Mouse (Mus musculus): Measurements from ENCODE around the gene Olfr676. TPM values are rescaled to one million over a fixed set of nuclear protein-coding genes. Genes with fewer than 3 reads are reported as not detected.

The Olfr676 gene
- polyA plus RNA-seq (2017; shearing (Covaris generic)), result not detected

GRCm38 (mm10) chr7:105032398-105032797 is at the start of gene Olfr676:
Gene Olfr676, plus strand, starts transcription at chr7:105032698.

DNA sequence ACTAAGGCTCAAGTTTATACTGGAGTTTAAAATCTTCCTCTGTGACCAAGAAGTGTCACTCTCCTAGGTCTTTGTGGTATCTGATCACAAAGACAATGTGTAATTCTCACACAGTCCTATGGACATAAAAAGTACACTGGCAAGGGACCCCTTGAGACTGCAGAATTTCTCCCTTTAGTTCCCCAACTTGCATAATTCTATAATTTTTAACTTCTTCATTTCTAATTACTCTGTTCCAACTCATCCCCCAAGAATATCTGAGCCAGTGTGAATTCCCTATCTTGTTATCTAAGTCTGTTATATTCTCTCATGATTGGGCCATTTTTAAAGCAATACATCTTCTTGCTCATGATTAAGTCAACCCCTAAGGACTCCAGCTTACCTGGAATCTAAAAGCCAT is 30.6 kb upstream of the Olfr676 start, which contains the start of gene Olfr672:
TSS of gene Olfr672 (minus strand) at position 101 of the 400 bp plus-strand sequence.

GRCm38 (mm10) chr7:105028360-105028759 is 4.1 kb upstream of the Olfr676 start, which contains the start of gene Olfr675:
Gene Olfr675, minus strand, starts transcription at chr7:105028460.

GRCm38 (mm10) chr7:105064175-105064574 is 31.7 kb downstream of the Olfr676 start, which contains the start of gene Olfr678:
Gene Olfr678, plus strand, starts transcription at chr7:105064475.

GRCm38 (mm10) chr7:105080905-105081304 is 48.4 kb downstream of the Olfr676 start, which contains the start of gene Olfr679:
Gene Olfr679, plus strand, starts transcription at chr7:105081205.

Other genes starting within 250 kb of the Olfr676 start
- gene Usp17lb, start 190.1 kb upstream of the Olfr676 start, polyA plus RNA-seq (2017; shearing (Covaris generic)), result not detected
- not detected for gene Usp17la, start 175.7 kb upstream of the Olfr676 start, polyA plus RNA-seq (2017; shearing (Covaris generic))
- not detected for gene Olfr665, start 154.7 kb upstream of the Olfr676 start, polyA plus RNA-seq (2017; shearing (Covaris generic))
- gene Olfr666, start 136.7 kb upstream of the Olfr676 start, polyA plus RNA-seq (2017; shearing (Covaris generic)), result not detected
- gene Olfr667, start 111.2 kb upstream of the Olfr676 start, polyA plus RNA-seq (2017; shearing (Covaris generic)), result not detected
- gene Olfr668, start 104.6 kb upstream of the Olfr676 start, polyA plus RNA-seq (2017; shearing (Covaris generic)), result not detected
- not detected for gene Olfr669, start 98.5 kb upstream of the Olfr676 start, polyA plus RNA-seq (2017; shearing (Covaris generic))
- gene Olfr670, start 70.1 kb upstream of the Olfr676 start, polyA plus RNA-seq (2017; shearing (Covaris generic)), result not detected
- gene Olfr671, start 53.6 kb upstream of the Olfr676 start, polyA plus RNA-seq (2017; shearing (Covaris generic)), result 0.17 TPM
- not detected for gene Olfr672, start 30.7 kb upstream of the Olfr676 start, polyA plus RNA-seq (2017; shearing (Covaris generic))
- not detected for gene Olfr675, start 4.2 kb upstream of the Olfr676 start, polyA plus RNA-seq (2017; shearing (Covaris generic))
- gene Olfr677, start 18.7 kb downstream of the Olfr676 start, polyA plus RNA-seq (2017; shearing (Covaris generic)), result not detected
- not detected for gene Olfr678, start 31.8 kb downstream of the Olfr676 start, polyA plus RNA-seq (2017; shearing (Covaris generic))
- not detected for gene Olfr679, start 48.5 kb downstream of the Olfr676 start, polyA plus RNA-seq (2017; shearing (Covaris generic))
- not detected for gene Olfr680-ps1, start 60.1 kb downstream of the Olfr676 start, polyA plus RNA-seq (2017; shearing (Covaris generic))
- gene Olfr681, start 84.1 kb downstream of the Olfr676 start, polyA plus RNA-seq (2017; shearing (Covaris generic)), result not detected
- not detected for gene Olfr683, start 114.3 kb downstream of the Olfr676 start, polyA plus RNA-seq (2017; shearing (Covaris generic))
- not detected for gene Olfr684, start 131.0 kb downstream of the Olfr676 start, polyA plus RNA-seq (2017; shearing (Covaris generic))
- gene Olfr685, start 153.3 kb downstream of the Olfr676 start, polyA plus RNA-seq (2017; shearing (Covaris generic)), result not detected
- not detected for gene Olfr686, start 174.8 kb downstream of the Olfr676 start, polyA plus RNA-seq (2017; shearing (Covaris generic))

All from naive thymus-derived CD4-positive, alpha-beta T cell, adult 5 months (primary cell).